Mouse (Mus musculus) lung, postnatal 0 days (tissue): ENCODE data around the gene Ptpn20.

Source experiments
- CTCF ChIP-seq: IDR thresholded peaks from 2 replicates; pipeline ENCODE4 v1.5.1; 2016; ENCODE audit warnings: antibody characterized with exemption, mild to moderate bottlenecking
- EP300 ChIP-seq: IDR thresholded peaks from 2 replicates; pipeline ENCODE4 v1.6.1; 2016; ENCODE audit warnings: antibody characterized with exemption, mild to moderate bottlenecking, control low read depth

GRCm38 (mm10) chr14:33634774-33635173 is 45.8 kb downstream of the Ptpn20 start:
- TF ChIP-seq CTCF (no peak), EP300 (no peak)
